Mouse (Mus musculus): ENCODE measurements around the gene Ddo.

- TF ChIP-seq CTCF (IDR thresholded peaks at IDR 0.05; ENCODE audit: low read depth, low read length) (no peak), POLR2A (IDR thresholded peaks at IDR 0.05; ENCODE audit: borderline replicate concordance, low read depth, low read length) (no peak)
These were observed 48.7 kb downstream of the Ddo start for GRCm38 (mm10) chr10:40678477-40678876.

Measured in bone marrow macrophage, adult 2 months (primary cell).